Comparison of ENCODE assay signal across 8 mouse cellular contexts in genomic region chr7:132596557-132597250, GRCm38 (mm10). TPM values are rescaled to one million over a fixed set of nuclear protein-coding genes. Genes with fewer than 3 reads are reported as not detected.
A peak's percentile ranks its signal among the peaks of the same experiment; 100 is the strongest.
DNase-seq lines count a peak whose midpoint lies in the region; ATAC-seq and TF ChIP-seq lines count a peak whose summit lies in the region.

No protein-coding gene starts in this region.

- no peaks in the 10 kb centered on the region for H3K9me3 ChIP-seq in lung, embryonic 15.5 days
- no peaks in the 10 kb centered on the region for H3K9me3 ChIP-seq in forebrain, embryonic 11.5 days (ENCODE audit: control insufficient read depth, low read length)
- no peaks in the 10 kb centered on the region for H3K9me3 ChIP-seq in limb, embryonic 15.5 days

- TF ChIP-seq CTCF in olfactory bulb, adult 2 months (IDR thresholded peaks at IDR 0.05; ENCODE audit: insufficient read depth, low read depth, low read length), result no peak

- peaks cover 72% of the 10 kb centered on the region for H3K27me3 ChIP-seq in lung, embryonic 15.5 days
- H3K27me3 ChIP-seq in forebrain, embryonic 11.5 days (ENCODE audit: control insufficient read depth, insufficient read depth, low read length), result peaks cover 67% of the 10 kb centered on the region
- H3K27me3 ChIP-seq in limb, embryonic 15.5 days, result peaks cover 67% of the 10 kb centered on the region

- H3K36me3 ChIP-seq in lung, embryonic 15.5 days, result no peaks in the 10 kb centered on the region
- no peaks in the 10 kb centered on the region for H3K36me3 ChIP-seq in forebrain, embryonic 11.5 days (ENCODE audit: control insufficient read depth, insufficient read depth, low read length)
- no peaks in the 10 kb centered on the region for H3K36me3 ChIP-seq in limb, embryonic 15.5 days

- WGBS in lung, embryonic 15.5 days, result 8% methylated on average over 26 of the region's 26 CpGs
- WGBS in forebrain, embryonic 11.5 days, result 3% methylated on average over 26 of the region's 26 CpGs
- 13% methylated on average over 26 of the region's 26 CpGs for WGBS in limb, embryonic 15.5 days
- 11% methylated on average over 26 of the region's 26 CpGs for WGBS in olfactory bulb, adult 2 months

- peaks cover 33% of the 10 kb centered on the region for H3K4me1 ChIP-seq in lung, embryonic 15.5 days
- peaks cover 9% of the 10 kb centered on the region; the same call in 1 of the 2 replicates for H3K4me1 ChIP-seq in forebrain, embryonic 11.5 days (replicated peaks; ENCODE audit: control insufficient read depth, insufficient read depth, low read length)
- H3K4me1 ChIP-seq in limb, embryonic 15.5 days, result peaks cover 33% of the 10 kb centered on the region
- peaks cover 19% of the 10 kb centered on the region for H3K4me1 ChIP-seq in olfactory bulb, adult 2 months (ENCODE audit: control insufficient read depth, insufficient read depth, low read length)

- H3K4me2 ChIP-seq in lung, embryonic 15.5 days, result peak overlapping the region; percentile 85
- H3K4me2 ChIP-seq in forebrain, embryonic 11.5 days (ENCODE audit: low read depth, low read length, severe bottlenecking), result peak overlapping the region; percentile 57
- peak overlapping the region; percentile 90 for H3K4me2 ChIP-seq in limb, embryonic 15.5 days

- intact Hi-C loops in left cerebral cortex, postnatal 36 days (cut with DNase I), result no loop called here

- peak overlapping the region; percentile 42 for H3K4me3 ChIP-seq in lung, embryonic 15.5 days
- H3K4me3 ChIP-seq in forebrain, embryonic 11.5 days (ENCODE audit: low read depth, low read length), result peak overlapping the region; percentile 38
- H3K4me3 ChIP-seq in limb, embryonic 15.5 days, result peak overlapping the region; percentile 48
- peak overlapping the region; percentile 37 for H3K4me3 ChIP-seq in olfactory bulb, adult 2 months (ENCODE audit: insufficient read depth, low read depth, low read length)

- no peak for TF ChIP-seq POLR2A in olfactory bulb, adult 2 months (IDR thresholded peaks at IDR 0.05; ENCODE audit: insufficient read depth, low read depth, low read length)

- no peak overlapping the region for H3K27ac ChIP-seq in lung, embryonic 15.5 days
- H3K27ac ChIP-seq in forebrain, embryonic 11.5 days (ENCODE audit: low read depth, low read length), result no peak overlapping the region
- H3K27ac ChIP-seq in limb, embryonic 15.5 days, result no peak overlapping the region
- H3K27ac ChIP-seq in olfactory bulb, adult 2 months (ENCODE audit: insufficient read depth, low read depth, low read length), result no peak overlapping the region

- no peak overlapping the region; the same call in 1 of the 2 replicates for H3K9ac ChIP-seq in lung, embryonic 15.5 days
- H3K9ac ChIP-seq in forebrain, embryonic 11.5 days (ENCODE audit: low read length), result no peak overlapping the region
- H3K9ac ChIP-seq in limb, embryonic 15.5 days, result 0 out of 2 replicates have a peak overlapping the region, but pooled peaks have one; percentile 10

- ATAC-seq in lung, embryonic 15.5 days (ENCODE audit: borderline replicate concordance, extremely low read depth, low FRiP score, low TSS enrichment), result no peak
- ATAC-seq in forebrain, embryonic 11.5 days (replicated peaks; ENCODE audit: low FRiP score), result no peak
- no peak for ATAC-seq in limb, embryonic 15.5 days (ENCODE audit: insufficient number of reproducible peaks, low FRiP score, low TSS enrichment, low read depth)

- DNase-seq in lung, postnatal 10 days, result no peak
- DNase-seq in forebrain, embryonic 11.5 days (ENCODE audit: low spot score), result no peak
- no peak for DNase-seq in left cerebral cortex, postnatal 36 days (ENCODE audit: low spot score in 2 of 2)
- DNase-seq in frontal cortex, postnatal 14 days (ENCODE audit: low spot score in 2 of 2), result no peak
- no peak for DNase-seq in embryo, embryonic 10 days (ENCODE audit: low spot score)

RNA-seq across cellular contexts. Expression of gene Nkx1-2, which starts 2.7 kb away (rescaled TPM):
- not detected in 2 replicates for polyA plus RNA-seq in lung, embryonic 15.5 days (2015; fragmentation: Nextera tagmentation; extraction: Ambion mirVana)
- 0.36 TPM in 1 of 2 replicates, not detected in the other for polyA plus RNA-seq in forebrain, embryonic 11.5 days (2014; fragmentation: Nextera tagmentation; extraction: Ambion mirVana)
- polyA plus RNA-seq in limb, embryonic 15.5 days (2015; fragmentation: Nextera tagmentation; extraction: Ambion mirVana), result 0.06 and 0.10 TPM in 2 replicates
- not detected in 2 replicates for polyA plus RNA-seq in olfactory bulb, adult 2 months (2012; ENCODE audit: insufficient read depth, insufficient read length, low replicate concordance, missing spikeins)
- total RNA-seq in left cerebral cortex, postnatal 36 days (2021), result under 1 TPM in 1 of 2 experiments, not detected in 1; 0.10 TPM

RNA-seq across cellular contexts. Expression of gene Lhpp, which starts 13.7 kb away (rescaled TPM):
- polyA plus RNA-seq in lung, embryonic 15.5 days (2015; fragmentation: Nextera tagmentation; extraction: Ambion mirVana), result 19.1 and 20.8 TPM in 2 replicates
- polyA plus RNA-seq in forebrain, embryonic 11.5 days (2014; fragmentation: Nextera tagmentation; extraction: Ambion mirVana), result 12.7 and 15.1 TPM in 2 replicates
- polyA plus RNA-seq in limb, embryonic 15.5 days (2015; fragmentation: Nextera tagmentation; extraction: Ambion mirVana), result 16.8 and 17.1 TPM in 2 replicates
- not detected in 2 replicates for polyA plus RNA-seq in olfactory bulb, adult 2 months (2012; ENCODE audit: insufficient read depth, insufficient read length, low replicate concordance, missing spikeins)
- total RNA-seq in left cerebral cortex, postnatal 36 days (2021), result 10 to 100 TPM; 16.5 to 18.3 TPM

RNA-seq across cellular contexts. Expression of gene Oat, which starts 20.5 kb away (rescaled TPM):
- polyA plus RNA-seq in lung, embryonic 15.5 days (2015; fragmentation: Nextera tagmentation; extraction: Ambion mirVana), result 294 and 300 TPM in 2 replicates
- 134 and 137 TPM in 2 replicates for polyA plus RNA-seq in forebrain, embryonic 11.5 days (2014; fragmentation: Nextera tagmentation; extraction: Ambion mirVana)
- polyA plus RNA-seq in limb, embryonic 15.5 days (2015; fragmentation: Nextera tagmentation; extraction: Ambion mirVana), result 264 and 274 TPM in 2 replicates
- polyA plus RNA-seq in olfactory bulb, adult 2 months (2012; ENCODE audit: insufficient read depth, insufficient read length, low replicate concordance, missing spikeins), result 142 TPM in 1 of 2 replicates, not detected in the other
- 10 to 100 TPM; 75.3 to 86.8 TPM for total RNA-seq in left cerebral cortex, postnatal 36 days (2021)

Comparison
In these comparisons a context has a peak if more than half of its experiments do, and no peak if none do; other contexts are left out.
1. RNA of gene Lhpp, which starts 13.7 kb away (polyA plus RNA-seq): 19.1 to 20.8 TPM in lung, embryonic 15.5 days, 16.8 to 17.1 TPM in limb, embryonic 15.5 days and 12.7 to 15.1 TPM in forebrain, embryonic 11.5 days; not detected in olfactory bulb, adult 2 months; every median in the first group is over 10 times any median in the second.
2. Peak in every context shown above with its lines, with median percentiles within 50 percentile points of each other: H3K4me2 ChIP-seq and H3K4me3 ChIP-seq.